Mouse (Mus musculus): ENCODE results near the gene Hoxb6. TPM values are rescaled to one million over a fixed set of nuclear protein-coding genes. Genes with fewer than 3 reads are reported as not detected.

Hoxb6 gene
- total and polyA plus RNA-seq, 3 experiments = 0.53 to 1.1 TPM; not detected in 1

DNA sequence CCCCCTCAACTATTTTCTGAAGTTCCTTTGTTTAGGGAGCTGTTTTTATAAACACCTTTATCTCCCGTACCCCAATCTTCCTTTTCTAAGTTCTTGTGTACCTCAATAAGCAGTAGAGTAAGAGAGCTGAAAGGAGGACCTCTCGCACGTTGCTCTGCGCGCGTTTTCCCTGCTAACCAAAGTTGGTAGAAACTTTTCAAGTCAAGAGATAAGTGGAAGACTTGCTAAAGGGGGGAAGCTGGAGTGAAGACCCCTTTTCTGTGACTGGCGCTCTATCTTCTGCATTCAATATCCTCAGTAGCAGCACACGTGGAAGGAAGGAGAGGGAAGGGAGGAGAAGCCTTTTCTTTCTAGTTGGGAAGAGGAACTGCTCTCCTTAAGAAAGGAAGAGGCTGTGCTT lies 32.7 kb downstream of the Hoxb6 start:
- Histone ChIP-seq H3K27me3 (replicated peaks) (no peaks in the 10 kb centered on the region), H3K9me3 (replicated peaks; ENCODE audit: low read length) (no peaks in the 10 kb centered on the region), H3K27ac (ENCODE audit: insufficient read depth, low read depth) (no peak overlapping the region), H3K4me2 (ENCODE audit: insufficient read depth, low read depth, poor library complexity, severe bottlenecking) (no peak overlapping the region), H3K4me3 (replicated peaks in 1 of 3; ENCODE audit: low read depth in 2 of 3, low read length in 2 of 3, poor library complexity in 1 of 3) (no peak overlapping the region), H3K4me1 (ENCODE audit: control insufficient read depth in 1 of 2, insufficient read depth in 2 of 2) (peaks cover 0 to 1% of the 10 kb centered on the region in 2 experiments; a peak in 1 of 4 replicates), H3K79me2 (replicated peaks; ENCODE audit: control insufficient read depth, extremely low read depth, insufficient read depth, poor library complexity, severe bottlenecking) (no peaks in the 10 kb centered on the region), H3K9ac (ENCODE audit: insufficient read depth, low read depth) (no peak overlapping the region), H3K36me3 (replicated peaks in 1 of 2; ENCODE audit: control insufficient read depth in 1 of 2, insufficient read depth in 1 of 2, low read length in 1 of 2) (peaks cover 0 to 9% of the 10 kb centered on the region in 2 experiments)
- no peak for DNase-seq (ENCODE audit: extremely low read depth)
- in situ Hi-C loops (cut with MboI; ENCODE audit: low pct_ligation_motif_present, low pct_unique_long_range_greater_than_20kb, low sequenced_read_pairs) = loop anchor here (25.0 kb wide), 1 partner anchor 212 kb away; no protein-coding TSS in a partner anchor
- dilution Hi-C loops (cut with MboI; ENCODE audit: extremely low pct_ligation_motif_present, extremely low pct_unique_long_range_greater_than_20kb, low sequenced_read_pairs) = no loop called here
- no peak for TF ChIP-seq MYC (IDR thresholded peaks at IDR 0.05; ENCODE audit: low read depth, low read length)
- TF ChIP-seq MAZ (IDR thresholded peaks at IDR 0.05; ENCODE audit: low read depth, low read length) = no peak
- no peak for TF ChIP-seq SMC3 (IDR thresholded peaks at IDR 0.05; ENCODE audit: low read depth, low read length)
- TF ChIP-seq MAFK (IDR thresholded peaks at IDR 0.05; ENCODE audit: insufficient replicate concordance, low read length) = no peak
- no peak for TF ChIP-seq ZKSCAN1 (IDR thresholded peaks at IDR 0.05; ENCODE audit: borderline replicate concordance, low read depth, low read length)
- TF ChIP-seq USF2 (conservative IDR thresholded peaks at IDR 0.05; ENCODE audit: low read depth, low read length) = no peak
- no peak for TF ChIP-seq ETS1 (conservative IDR thresholded peaks at IDR 0.05; ENCODE audit: low read depth, low read length)
- TF ChIP-seq CHD1 (IDR thresholded peaks at IDR 0.05; ENCODE audit: low read depth, low read length) = no peak
- TF ChIP-seq E2F4 (IDR thresholded peaks at IDR 0.05; ENCODE audit: insufficient replicate concordance, low read depth, low read length) = no peak
- TF ChIP-seq TBP (conservative IDR thresholded peaks at IDR 0.05; ENCODE audit: low read depth, low read length) = no peak
- no peak for TF ChIP-seq CTCF (conservative IDR thresholded peaks at IDR 0.05 in 1 of 2, IDR thresholded peaks at IDR 0.05 in 1 of 2; ENCODE audit: low read depth in 2 of 2, low read length in 2 of 2)
- no peak for TF ChIP-seq TCF12 (IDR thresholded peaks at IDR 0.05; ENCODE audit: low read depth, low read length)
- TF ChIP-seq ZC3H11A (IDR thresholded peaks at IDR 0.05; ENCODE audit: low read depth, low read length) = no peak
- no peak for TF ChIP-seq MAX (IDR thresholded peaks at IDR 0.05; ENCODE audit: low read length)
- no peak for TF ChIP-seq ZMIZ1 (IDR thresholded peaks at IDR 0.05; ENCODE audit: low read depth, low read length)
- no peak for TF ChIP-seq USF1 (IDR thresholded peaks at IDR 0.05; ENCODE audit: low read depth, low read length)
- no peak for TF ChIP-seq MXI1 (IDR thresholded peaks at IDR 0.05; ENCODE audit: low read depth, low read length)
- no peak for TF ChIP-seq JUND (conservative IDR thresholded peaks at IDR 0.05; ENCODE audit: low read depth, low read length)
- TF ChIP-seq UBTF (IDR thresholded peaks at IDR 0.05; ENCODE audit: low read depth, low read length) = no peak

DNA sequence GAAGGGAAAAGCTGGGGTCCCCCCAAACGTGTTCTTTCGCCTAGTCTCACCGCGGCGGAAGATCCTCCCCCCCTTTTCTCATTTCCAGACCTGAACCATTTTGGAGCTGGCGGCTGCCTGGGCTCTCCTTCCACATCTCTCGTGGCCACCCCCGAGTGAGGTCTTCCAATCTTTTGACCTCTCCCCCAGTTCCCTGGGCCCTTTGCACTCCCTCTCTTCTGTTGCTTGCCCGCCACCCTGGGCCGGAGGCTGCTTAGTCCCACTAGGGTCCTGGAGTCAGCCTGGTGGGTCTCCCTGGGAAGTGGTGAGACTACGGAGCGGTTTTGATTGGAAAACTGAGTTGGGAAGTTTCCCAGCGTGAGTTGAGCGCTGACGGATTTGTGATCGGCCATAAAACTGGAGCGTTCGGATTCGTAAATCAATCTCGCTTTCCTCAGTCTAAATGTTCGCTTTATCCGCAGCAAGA lies 33.5 kb downstream of the Hoxb6 start:
- Histone ChIP-seq H3K27ac (ENCODE audit: insufficient read depth, low read depth) (no peak overlapping the region), H3K9me3 (replicated peaks; ENCODE audit: low read length) (no peaks in the 10 kb centered on the region), H3K79me2 (replicated peaks; ENCODE audit: control insufficient read depth, extremely low read depth, insufficient read depth, poor library complexity, severe bottlenecking) (no peaks in the 10 kb centered on the region), H3K27me3 (replicated peaks) (no peaks in the 10 kb centered on the region), H3K4me3 (replicated peaks in 1 of 3; ENCODE audit: low read depth in 2 of 3, low read length in 2 of 3, poor library complexity in 1 of 3) (no peak overlapping the region), H3K9ac (ENCODE audit: insufficient read depth, low read depth) (no peak overlapping the region), H3K4me2 (ENCODE audit: insufficient read depth, low read depth, poor library complexity, severe bottlenecking) (no peak overlapping the region), H3K4me1 (ENCODE audit: control insufficient read depth in 1 of 2, insufficient read depth in 2 of 2) (no peaks in the 10 kb centered on the region), H3K36me3 (replicated peaks in 1 of 2; ENCODE audit: control insufficient read depth in 1 of 2, insufficient read depth in 1 of 2, low read length in 1 of 2) (peaks cover 0 to 4% of the 10 kb centered on the region in 2 experiments)
- dilution Hi-C loops (cut with MboI; ENCODE audit: extremely low pct_ligation_motif_present, extremely low pct_unique_long_range_greater_than_20kb, low sequenced_read_pairs) (no loop called here), in situ Hi-C loops (cut with MboI; ENCODE audit: low pct_ligation_motif_present, low pct_unique_long_range_greater_than_20kb, low sequenced_read_pairs) (no loop called here)
- no peak for DNase-seq (ENCODE audit: extremely low read depth)
- TF ChIP-seq GABPA (IDR thresholded peaks at IDR 0.05; ENCODE audit: insufficient replicate concordance, low read depth, low read length) (no peak), SMC3 (IDR thresholded peaks at IDR 0.05; ENCODE audit: low read depth, low read length) (no peak), MAZ (IDR thresholded peaks at IDR 0.05; ENCODE audit: low read depth, low read length) (no peak), MAFK (IDR thresholded peaks at IDR 0.05; ENCODE audit: insufficient replicate concordance, low read length) (no peak), MYC (IDR thresholded peaks at IDR 0.05; ENCODE audit: low read depth, low read length) (no peak), TBP (conservative IDR thresholded peaks at IDR 0.05; ENCODE audit: low read depth, low read length) (no peak), SIN3A (IDR thresholded peaks at IDR 0.05; ENCODE audit: low read length) (no peak), HCFC1 (IDR thresholded peaks at IDR 0.05; ENCODE audit: low read depth, low read length) (no peak)
